Mouse (Mus musculus) lung, postnatal 0 days (tissue): ENCODE results near the gene Smarcd1.
A peak's percentile ranks its signal among the peaks of the same experiment; 100 is the strongest.

ENCODE experiments used
- CTCF ChIP-seq: IDR thresholded peaks from 2 replicates; pipeline ENCODE4 v1.5.1; 2016; ENCODE audit warnings: antibody characterized with exemption, mild to moderate bottlenecking
- EP300 ChIP-seq: IDR thresholded peaks from 2 replicates; pipeline ENCODE4 v1.6.1; 2016; ENCODE audit warnings: antibody characterized with exemption, mild to moderate bottlenecking, control low read depth

DNA sequence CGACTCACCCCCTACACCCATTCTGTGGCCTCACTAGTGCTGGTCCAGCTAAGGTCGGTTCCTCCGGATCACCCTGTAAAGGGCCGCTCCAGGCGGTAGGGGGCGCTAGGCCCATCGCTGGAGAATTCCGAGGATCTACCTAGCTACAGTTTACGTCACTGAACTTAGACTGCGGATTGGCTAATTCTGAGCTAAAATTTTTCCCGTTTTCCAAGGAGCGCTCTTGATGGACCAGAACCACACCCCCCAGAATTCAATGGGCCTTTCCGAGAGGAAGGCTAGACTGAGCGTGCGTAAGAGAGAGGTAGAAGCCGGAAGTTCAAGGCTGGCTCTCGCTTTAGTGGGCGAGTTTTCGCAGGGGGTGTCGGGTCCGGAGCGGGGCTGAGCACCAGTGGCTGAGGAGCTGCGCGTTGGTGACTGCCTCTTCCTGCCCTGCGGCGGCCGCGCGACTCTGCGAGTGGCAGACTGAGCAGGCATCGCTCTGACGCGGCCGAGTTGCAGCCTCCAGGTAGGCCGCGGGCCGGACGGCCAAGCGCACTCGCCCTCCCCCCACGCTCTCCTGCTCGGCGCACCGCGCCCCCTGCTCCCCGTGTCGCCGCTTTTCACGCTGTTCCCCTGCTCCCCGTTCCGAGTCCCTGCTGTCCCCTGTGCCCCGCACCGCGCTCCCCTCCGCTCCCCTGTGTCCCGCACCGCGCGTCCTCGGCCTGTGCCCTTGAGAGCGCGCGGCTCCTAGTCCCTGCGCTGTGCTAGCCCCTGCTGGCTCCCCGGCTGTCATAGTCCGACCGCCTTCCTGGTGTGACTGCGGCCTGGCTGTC lies 23.6 kb downstream of the Smarcd1 start, which contains the start of gene Cox14:
- TF ChIP-seq CTCF (peak; percentile 97), EP300 (no peak)
